Mouse (Mus musculus) ES-E14 (cell line): ENCODE measurements at regions not wholly inside any gene's neighbourhood (a gene's known extent, or its start where the extent isn't known, plus 50 kb on each side); places are given as distances from the start of the nearest gene placed in this dataset.

Source experiments
- DNase-seq: peaks from one replicate; pipeline ENCODE4 v3.0.0-alpha.2; 2013; ENCODE audit warnings: low read depth, low spot score
- H3K27ac ChIP-seq: 2 replicates; pipeline ENCODE4 v1.5.1; 2012; ENCODE audit warnings: low read depth, mild to moderate bottlenecking, low read length, moderate library complexity, mixed read lengths; ENCODE audit not compliant: poor library complexity, insufficient read depth, severe bottlenecking
- H3K36me3 ChIP-seq: 2 replicates; pipeline ENCODE4 v1.6.1; 2012; ENCODE audit warnings: mild to moderate bottlenecking, low read length, moderate library complexity, mixed read lengths; ENCODE audit not compliant: control insufficient read depth, poor library complexity, insufficient read depth, severe bottlenecking
- H3K4me1 ChIP-seq, 2 experiments: fragments of 150-350 bp in 1 of 2; sonication (generic) in 1 of 2; 2 replicates each; pipeline ENCODE4 v1.6.1; 2012; ENCODE audit warnings: low read length in 2 of 2, mild to moderate bottlenecking in 1 of 2, mixed read lengths in 1 of 2; ENCODE audit not compliant: control insufficient read depth in 2 of 2, insufficient read depth in 2 of 2, poor library complexity in 1 of 2
- H3K4me3 ChIP-seq, 2 experiments: fragments of 150-350 bp in 1 of 2; sonication (generic) in 1 of 2; 2 replicates each; pipeline ENCODE4 v1.5.1; 2012; ENCODE audit warnings: low read length in 2 of 2, low read depth in 1 of 2, mild to moderate bottlenecking in 1 of 2, mixed read lengths in 1 of 2; ENCODE audit not compliant: insufficient read depth in 1 of 2, poor library complexity in 1 of 2, severe bottlenecking in 1 of 2
- H3K9ac ChIP-seq: 2 replicates; pipeline ENCODE4 v1.6.1; 2012; ENCODE audit warnings: low read depth, mild to moderate bottlenecking, low read length, mixed read lengths; ENCODE audit not compliant: poor library complexity, insufficient read depth, severe bottlenecking
- H3K9me3 ChIP-seq: fragments of 150-350 bp; sonication (generic); 2 replicates; pipeline ENCODE4 v1.6.1; 2012; ENCODE audit warnings: low read depth, mild to moderate bottlenecking, low read length; ENCODE audit not compliant: control insufficient read depth, insufficient read depth
- CHD2 ChIP-seq: IDR thresholded peaks from 2 replicates; pipeline ENCODE4 v1.6.1; 2014; ENCODE audit warnings: mild to moderate bottlenecking, low read depth, low read length, inconsistent platforms
- HCFC1 ChIP-seq: IDR thresholded peaks from 2 replicates; pipeline ENCODE4 v1.6.1; 2012; ENCODE audit warnings: low read length, inconsistent platforms, borderline replicate concordance; ENCODE audit not compliant: insufficient read depth
- MAFK ChIP-seq: IDR thresholded peaks from 2 replicates; pipeline ENCODE4 v1.6.1; 2014; ENCODE audit warnings: mild to moderate bottlenecking, low read depth, low read length, inconsistent platforms; ENCODE audit not compliant: insufficient read depth
- ZC3H11A ChIP-seq: IDR thresholded peaks from 2 replicates; pipeline ENCODE4 v1.6.1; 2012; ENCODE audit warnings: low read depth, mild to moderate bottlenecking, inconsistent platforms, low read length, borderline replicate concordance
- ZNF384 ChIP-seq: IDR thresholded peaks from 2 replicates; pipeline ENCODE4 v1.6.1; 2012; ENCODE audit warnings: low read depth, low read length, inconsistent platforms
- in situ Hi-C, 2 experiments: fragments of 600-800 bp; cut with MboI; formaldehyde crosslinking; loops; one replicate each; pipeline ENCODE4 v1.15.1; 2025; ENCODE audit warnings: low sequenced_read_pairs in 2 of 2, inconsistent platforms in 1 of 2; ENCODE audit not compliant: unreplicated experiment in 2 of 2

- Histone ChIP-seq H3K4me3 (no peak overlapping the region), H3K4me1 (no peaks in the 10 kb centered on the region), H3K9me3 (no peaks in the 10 kb centered on the region), H3K27ac (no peak overlapping the region), H3K9ac (no peak overlapping the region), H3K36me3 (no peaks in the 10 kb centered on the region)
- in situ Hi-C loops, result no loop called here
- no peak for DNase-seq
- TF ChIP-seq HCFC1 (no peak), MAFK (no peak), CHD2 (no peak), ZC3H11A (no peak), ZNF384 (no peak)
Measured at GRCm38 (mm10) chr19:36290778-36291177, 57.3 kb upstream of the Pcgf5 start.

GRCm38 (mm10) chr19:36293177-36293969, 54.7 kb upstream of the Pcgf5 start:
- Histone ChIP-seq H3K27ac (no peak overlapping the region), H3K4me1 (no peaks in the 10 kb centered on the region), H3K9me3 (no peaks in the 10 kb centered on the region), H3K9ac (no peak overlapping the region), H3K4me3 (no peak overlapping the region), H3K36me3 (no peaks in the 10 kb centered on the region)
- TF ChIP-seq CHD2 (no peak), ZNF384 (no peak), MAFK (no peak), HCFC1 (no peak), ZC3H11A (no peak)
- no peak for DNase-seq
- in situ Hi-C loops, result no loop called here
